Mouse (Mus musculus) limb, embryonic 14.5 days (tissue): ENCODE data around the gene Slc35b1. TPM values are rescaled to one million over a fixed set of nuclear protein-coding genes. Genes with fewer than 3 reads are reported as not detected.

Experiments
- ATAC-seq: fragments of 200-750 bp; cut with Nextera tagmentation; 2 replicates; pipeline ENCODE4 v1.8.0; 2017; ENCODE audit warnings: low read depth, moderate number of reproducible peaks, moderate TSS enrichment; ENCODE audit not compliant: low FRiP score
- DNase-seq: peaks from one replicate; pipeline ENCODE4 v3.0.0-alpha.2; 2015; ENCODE audit warnings: low spot score
- H3K27ac ChIP-seq: fragments of 300-500 bp; sonication (generic); replicated peaks from 2 replicates; pipeline ENCODE4 v1.5.1; 2014; ENCODE audit warnings: low read depth, mild to moderate bottlenecking, low read length, moderate library complexity, mixed read lengths
- H3K27me3 ChIP-seq: fragments of 300-500 bp; sonication (generic); 2 replicates; pipeline ENCODE4 v1.6.1; 2014; ENCODE audit warnings: low read length, mixed read lengths; ENCODE audit not compliant: control insufficient read depth, insufficient read depth
- H3K36me3 ChIP-seq: fragments of 300-500 bp; sonication (generic); 2 replicates; pipeline ENCODE4 v1.6.1; 2014; ENCODE audit warnings: mild to moderate bottlenecking, low read length, moderate library complexity, mixed read lengths; ENCODE audit not compliant: control insufficient read depth, insufficient read depth
- H3K4me1 ChIP-seq: fragments of 300-500 bp; sonication (generic); 2 replicates; pipeline ENCODE4 v1.6.1; 2014; ENCODE audit warnings: antibody characterized with exemption, low read length, mixed read lengths; ENCODE audit not compliant: control insufficient read depth, insufficient read depth
- H3K4me2 ChIP-seq: fragments of 300-500 bp; sonication (generic); replicated peaks from 2 replicates; pipeline ENCODE4 v1.6.1; 2014; ENCODE audit warnings: low read depth, mild to moderate bottlenecking, low read length, moderate library complexity; ENCODE audit not compliant: severe bottlenecking
- H3K4me3 ChIP-seq: fragments of 300-500 bp; sonication (generic); replicated peaks from 2 replicates; pipeline ENCODE4 v1.5.1; 2014; ENCODE audit warnings: low read length
- H3K9ac ChIP-seq: fragments of 300-500 bp; sonication (generic); 2 replicates; pipeline ENCODE4 v1.6.1; 2014; ENCODE audit warnings: mild to moderate bottlenecking, low read depth, low read length, moderate library complexity; ENCODE audit not compliant: severe bottlenecking
- H3K9me3 ChIP-seq: fragments of 300-500 bp; sonication (generic); 2 replicates; pipeline ENCODE4 v1.6.1; 2016; ENCODE audit warnings: low read length; ENCODE audit not compliant: control insufficient read depth
- POLR2A ChIP-seq: fragments of 200-500 bp; IDR thresholded peaks from 2 replicates; pipeline ENCODE4 v1.8.0; 2012; ENCODE audit warnings: inconsistent platforms, mild to moderate bottlenecking, moderate library complexity, borderline replicate concordance; ENCODE audit not compliant: insufficient read depth, insufficient read length; ENCODE audit errors: extremely low read depth
- WGBS: fragments of 180-500 bp; shearing (Covaris S2); extraction: QIAGEN DNeasy Blood & Tissue Kit; methylation state at CpG from one replicate; pipeline ENCODE4 v1.1.7; 2014; 5-methylcytosine and 5-hydroxymethylcytosine counted together
- polyA plus RNA-seq, 2 experiments: library from polyadenylated mRNA; depleted of rRNA in 1 of 2; stranded (reverse) in 1 of 2; unstranded in 1 of 2; fragments of >200 nt; fragmentation: Nextera tagmentation in 1 of 2; extraction: Ambion mirVana in 1 of 2; gene quantifications; 2 replicates each; pipeline versions ENCODE4 v1.2.1 to v1.2.3; 2012 to 2014

Gene Slc35b1
- polyA plus RNA-seq, 2 experiments: 98.1 to 117 TPM

- no peaks in the 10 kb centered on the region for H3K27me3 ChIP-seq
- DNase-seq (no peak), ATAC-seq (no peak)
- H3K4me2 ChIP-seq: no peak overlapping the region
- no peaks in the 10 kb centered on the region for H3K4me1 ChIP-seq
- TF ChIP-seq POLR2A: no peak
- H3K27ac ChIP-seq: no peak overlapping the region
- no peak overlapping the region for H3K9ac ChIP-seq
- 90% methylated on average over 2 of the region's 2 CpGs for WGBS
- no peaks in the 10 kb centered on the region for H3K36me3 ChIP-seq
- no peaks in the 10 kb centered on the region for H3K9me3 ChIP-seq
- H3K4me3 ChIP-seq: no peak overlapping the region
These were observed 47.7 kb downstream of the Slc35b1 start for GRCm38 (mm10) chr11:95432194-95432593.

Other genes with a start within 250 kb of the Slc35b1 start
- gene Dlx4, start 238.4 kb upstream of the Slc35b1 start, polyA plus RNA-seq (2012; rRNA removed): 2.0 and 2.4 TPM in 2 replicates
- 3.3 and 3.4 TPM in 2 replicates for gene Dlx4, start 238.4 kb upstream of the Slc35b1 start, polyA plus RNA-seq (2014; fragmentation: Nextera tagmentation; extraction: Ambion mirVana)
- gene Tac4, start 123.2 kb upstream of the Slc35b1 start, polyA plus RNA-seq (2012; rRNA removed): 0.08 TPM in 1 of 2 replicates, not detected in the other
- gene Tac4, start 123.2 kb upstream of the Slc35b1 start, polyA plus RNA-seq (2014; fragmentation: Nextera tagmentation; extraction: Ambion mirVana): not detected in 2 replicates
- gene Kat7, start 74.4 kb upstream of the Slc35b1 start, polyA plus RNA-seq (2012; rRNA removed): 49.7 and 51.4 TPM in 2 replicates
- gene Kat7, start 74.4 kb upstream of the Slc35b1 start, polyA plus RNA-seq (2014; fragmentation: Nextera tagmentation; extraction: Ambion mirVana): 58.5 and 60.1 TPM in 2 replicates
- 48.3 and 59.6 TPM in 2 replicates for gene Fam117a, start 47.7 kb upstream of the Slc35b1 start, polyA plus RNA-seq (2012; rRNA removed)
- 19.3 and 22.1 TPM in 2 replicates for gene Fam117a, start 47.7 kb upstream of the Slc35b1 start, polyA plus RNA-seq (2014; fragmentation: Nextera tagmentation; extraction: Ambion mirVana)
- 45.1 and 51.3 TPM in 2 replicates for gene Spop, start 29.4 kb downstream of the Slc35b1 start, polyA plus RNA-seq (2012; rRNA removed)
- 92.7 and 98.2 TPM in 2 replicates for gene Spop, start 29.4 kb downstream of the Slc35b1 start, polyA plus RNA-seq (2014; fragmentation: Nextera tagmentation; extraction: Ambion mirVana)
- gene Nxph3, start 129.9 kb downstream of the Slc35b1 start, polyA plus RNA-seq (2012; rRNA removed): 1.9 and 2.4 TPM in 2 replicates
- 0.82 and 0.91 TPM in 2 replicates for gene Nxph3, start 129.9 kb downstream of the Slc35b1 start, polyA plus RNA-seq (2014; fragmentation: Nextera tagmentation; extraction: Ambion mirVana)
- gene Ngfr, start 203.0 kb downstream of the Slc35b1 start, polyA plus RNA-seq (2012; rRNA removed): 52.7 and 74.9 TPM in 2 replicates
- gene Ngfr, start 203.0 kb downstream of the Slc35b1 start, polyA plus RNA-seq (2014; fragmentation: Nextera tagmentation; extraction: Ambion mirVana): 30.4 and 32.3 TPM in 2 replicates